Mouse (Mus musculus): ENCODE results near the gene Stra6l. TPM values are rescaled to one million over a fixed set of nuclear protein-coding genes. Genes with fewer than 3 reads are reported as not detected.

Stra6l gene
- polyA plus RNA-seq, 1 experiment from 2014 or later: 1.5 TPM

- no peak for ATAC-seq (replicated peaks)
- no peak overlapping the region for H3K4me3 ChIP-seq
- WGBS: 17% methylated on average over 1 of the region's 1 CpGs
Observed at GRCm38 (mm10) chr4:45849419-45849818, 955 bp downstream of the Stra6l start.

DNA sequence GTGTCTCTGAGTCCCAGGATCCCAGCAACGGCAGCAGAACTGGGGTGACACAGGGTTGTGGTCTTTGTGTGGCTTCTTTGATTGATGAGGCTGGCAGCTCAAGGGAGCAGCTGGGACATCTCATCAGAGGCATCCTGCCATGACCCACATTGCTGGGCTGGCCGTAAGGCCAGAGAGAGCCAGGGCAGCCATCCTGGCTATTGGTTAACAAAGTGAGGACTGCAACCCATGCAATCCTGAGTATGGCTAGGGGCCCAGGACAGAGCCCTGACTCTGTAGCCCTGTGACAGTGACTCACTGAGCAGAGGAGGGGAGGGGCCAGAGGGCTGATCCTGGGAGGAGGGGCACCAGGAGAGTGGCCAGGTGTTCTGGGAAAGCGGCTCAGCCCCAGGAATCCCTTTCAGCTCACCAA, 3.2 kb downstream of the Stra6l start:
- ATAC-seq (replicated peaks): no peak
- peaks cover 2% of the 10 kb centered on the region; the same call in 1 of the 2 replicates for H3K4me1 ChIP-seq
- no peak overlapping the region for H3K4me3 ChIP-seq
- H3K36me3 ChIP-seq: no peaks in the 10 kb centered on the region
- H3K27me3 ChIP-seq: peaks cover 4% of the 10 kb centered on the region; the same call in 1 of the 2 replicates
- no peak overlapping the region for H3K4me2 ChIP-seq (replicated peaks)
- H3K27ac ChIP-seq (replicated peaks): no peak overlapping the region
- H3K9me3 ChIP-seq: no peaks in the 10 kb centered on the region
- 54% methylated on average over 3 of the region's 3 CpGs for WGBS
- H3K9ac ChIP-seq (replicated peaks): no peak overlapping the region

More at GRCm38 (mm10) chr4:45849419-45849818, 955 bp downstream of the Stra6l start:
- no peak overlapping the region for H3K4me2 ChIP-seq (replicated peaks)
- H3K9me3 ChIP-seq: no peaks in the 10 kb centered on the region
- no peak overlapping the region for H3K9ac ChIP-seq (replicated peaks)
- no peaks in the 10 kb centered on the region for H3K36me3 ChIP-seq
- H3K27me3 ChIP-seq: no peaks in the 10 kb centered on the region; the same call in 1 of the 2 replicates
- H3K27ac ChIP-seq (replicated peaks): no peak overlapping the region
- H3K4me1 ChIP-seq: peaks cover 3% of the 10 kb centered on the region; the same call in 1 of the 2 replicates

GRCm38 (mm10) chr4:45853496-45854246, 5.2 kb downstream of the Stra6l start:
- ATAC-seq (replicated peaks): no peak
- 0 out of 2 replicates have a peak, but pooled peaks cover 4% of the 10 kb centered on the region for H3K27me3 ChIP-seq
- H3K27ac ChIP-seq (replicated peaks): no peak overlapping the region
- H3K9ac ChIP-seq (replicated peaks): no peak overlapping the region
- H3K4me1 ChIP-seq: peaks cover 2% of the 10 kb centered on the region; the same call in 1 of the 2 replicates
- no peaks in the 10 kb centered on the region for H3K9me3 ChIP-seq
- 79% methylated on average over 15 of the region's 15 CpGs for WGBS
- no peak overlapping the region for H3K4me2 ChIP-seq (replicated peaks)
- H3K4me3 ChIP-seq: no peak overlapping the region
- no peaks in the 10 kb centered on the region for H3K36me3 ChIP-seq

DNA sequence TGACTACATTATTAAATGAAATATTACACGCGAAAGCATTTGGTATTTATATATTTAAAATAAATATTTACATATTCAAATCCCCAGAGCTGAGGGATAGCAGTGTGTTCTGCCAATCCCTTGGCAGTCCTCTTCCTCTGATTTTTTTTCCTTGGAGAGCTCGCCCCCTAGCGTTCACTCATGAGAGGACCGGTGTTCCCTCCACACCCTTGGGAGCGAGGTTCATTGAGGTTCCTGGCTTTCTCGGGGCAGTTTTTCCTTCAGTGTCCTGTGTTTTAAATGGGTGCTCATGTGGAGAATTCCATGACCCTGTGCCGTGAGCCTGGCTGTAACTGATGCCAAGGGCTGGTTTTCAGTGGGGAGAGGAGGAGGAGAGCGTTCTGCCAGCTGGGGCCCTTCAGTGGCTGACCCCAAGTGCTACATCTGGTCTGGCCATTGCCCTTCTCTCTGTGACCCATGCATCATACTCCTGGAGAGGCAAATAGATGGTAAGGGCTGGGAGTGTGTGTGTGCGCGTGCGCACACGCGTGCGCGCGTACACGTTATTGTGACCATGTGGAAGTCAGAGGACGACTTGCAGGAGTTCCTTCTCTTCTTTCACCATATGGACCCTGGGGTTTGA, 7.5 kb downstream of the Stra6l start:
- 46% methylated on average over 19 of the region's 19 CpGs for WGBS
- Histone ChIP-seq H3K9ac (replicated peaks) (no peak overlapping the region), H3K4me3 (no peak overlapping the region), H3K27ac (replicated peaks) (no peak overlapping the region), H3K36me3 (no peaks in the 10 kb centered on the region), H3K4me1 (peaks cover 2% of the 10 kb centered on the region; the same call in 1 of the 2 replicates), H3K4me2 (replicated peaks) (no peak overlapping the region), H3K9me3 (no peaks in the 10 kb centered on the region), H3K27me3 (0 out of 2 replicates have a peak, but pooled peaks cover 4% of the 10 kb centered on the region)
- peak; percentile 88 for ATAC-seq (replicated peaks)

- H3K27ac ChIP-seq (replicated peaks): no peak overlapping the region
- no peak overlapping the region for H3K4me3 ChIP-seq
- H3K27me3 ChIP-seq: 0 out of 2 replicates have a peak, but pooled peaks cover 2% of the 10 kb centered on the region
- no peaks in the 10 kb centered on the region for H3K4me1 ChIP-seq
- no peak for ATAC-seq (replicated peaks)
- 59% methylated on average over 5 of the region's 5 CpGs for WGBS
- no peaks in the 10 kb centered on the region for H3K36me3 ChIP-seq
- H3K9ac ChIP-seq (replicated peaks): no peak overlapping the region
- H3K4me2 ChIP-seq (replicated peaks): no peak overlapping the region
- H3K9me3 ChIP-seq: no peaks in the 10 kb centered on the region
Observed at GRCm38 (mm10) chr4:45861160-45861559, 12.7 kb downstream of the Stra6l start.

GRCm38 (mm10) chr4:45867416-45867815, 19.0 kb downstream of the Stra6l start:
- 53% methylated on average over 8 of the region's 8 CpGs for WGBS
- H3K4me2 ChIP-seq (replicated peaks): no peak overlapping the region
- no peak overlapping the region for H3K9ac ChIP-seq (replicated peaks)
- H3K4me1 ChIP-seq: no peaks in the 10 kb centered on the region
- no peaks in the 10 kb centered on the region for H3K36me3 ChIP-seq
- no peaks in the 10 kb centered on the region for H3K27me3 ChIP-seq
- no peak for ATAC-seq (replicated peaks)
- no peak overlapping the region for H3K27ac ChIP-seq (replicated peaks)
- H3K9me3 ChIP-seq: no peaks in the 10 kb centered on the region
- H3K4me3 ChIP-seq: no peak overlapping the region

- Histone ChIP-seq H3K4me2 (replicated peaks) (no peak overlapping the region), H3K4me3 (no peak overlapping the region), H3K9ac (replicated peaks) (no peak overlapping the region), H3K27ac (replicated peaks) (no peak overlapping the region), H3K36me3 (no peaks in the 10 kb centered on the region), H3K4me1 (no peaks in the 10 kb centered on the region), H3K9me3 (no peaks in the 10 kb centered on the region), H3K27me3 (no peaks in the 10 kb centered on the region)
- 25% methylated on average over 24 of the region's 24 CpGs for WGBS
- ATAC-seq (replicated peaks): no peak
Observed at GRCm38 (mm10) chr4:45869021-45869815, 20.8 kb downstream of the Stra6l start.

DNA sequence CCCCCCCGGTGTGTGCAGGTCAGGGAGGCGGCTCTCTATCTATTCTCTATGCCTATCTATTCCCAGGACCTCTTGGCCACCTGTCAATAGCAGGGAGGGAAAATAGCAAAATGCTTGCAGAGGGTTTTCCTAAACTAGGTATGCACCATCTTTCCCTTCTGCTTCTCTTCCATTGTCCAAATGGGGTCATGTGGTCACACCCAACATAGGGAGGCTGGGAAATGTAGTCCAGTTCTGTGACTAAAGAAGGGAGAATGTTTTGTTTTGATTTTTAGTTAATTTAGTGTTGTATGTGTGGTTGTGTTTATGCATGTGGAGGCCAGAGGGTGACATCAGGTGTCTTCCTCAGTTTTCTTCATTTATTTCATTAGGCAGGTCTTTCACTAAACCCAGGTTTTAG, 23.7 kb downstream of the Stra6l start:
- Histone ChIP-seq H3K9ac (replicated peaks) (no peak overlapping the region), H3K4me2 (replicated peaks) (no peak overlapping the region), H3K27ac (replicated peaks) (no peak overlapping the region), H3K4me1 (no peaks in the 10 kb centered on the region), H3K27me3 (no peaks in the 10 kb centered on the region), H3K4me3 (no peak overlapping the region), H3K9me3 (no peaks in the 10 kb centered on the region; the same call in 1 of the 2 replicates), H3K36me3 (no peaks in the 10 kb centered on the region)
- 100% methylated on average over 2 of the region's 2 CpGs for WGBS
- ATAC-seq (replicated peaks): no peak

DNA sequence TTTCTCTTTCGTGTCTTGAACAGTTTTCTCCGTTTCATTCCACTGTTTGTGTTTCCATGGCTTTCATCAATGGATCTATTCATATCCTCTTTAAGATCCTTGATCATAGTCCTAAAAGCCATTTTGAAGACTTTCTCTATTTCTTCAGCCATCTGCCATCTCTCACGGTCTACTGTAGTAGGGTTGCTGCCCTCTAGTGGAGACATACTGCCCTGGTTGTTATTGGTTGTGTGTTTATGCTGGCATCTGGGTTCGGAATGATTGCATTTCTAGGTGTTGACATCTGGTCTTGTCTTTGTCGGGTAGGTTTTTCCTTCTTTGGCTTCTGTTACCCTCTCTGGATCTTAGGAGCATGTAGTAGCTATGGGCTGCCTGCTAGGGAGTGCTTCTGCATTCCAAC, 30.5 kb downstream of the Stra6l start:
- WGBS: 37% methylated on average over 5 of the region's 5 CpGs
- Histone ChIP-seq H3K36me3 (no peaks in the 10 kb centered on the region), H3K4me3 (no peak overlapping the region), H3K27me3 (no peaks in the 10 kb centered on the region), H3K9me3 (no peaks in the 10 kb centered on the region; the same call in 1 of the 2 replicates), H3K9ac (replicated peaks) (no peak overlapping the region), H3K27ac (replicated peaks) (no peak overlapping the region), H3K4me2 (replicated peaks) (no peak overlapping the region), H3K4me1 (no peaks in the 10 kb centered on the region)
- ATAC-seq (replicated peaks): no peak

DNA sequence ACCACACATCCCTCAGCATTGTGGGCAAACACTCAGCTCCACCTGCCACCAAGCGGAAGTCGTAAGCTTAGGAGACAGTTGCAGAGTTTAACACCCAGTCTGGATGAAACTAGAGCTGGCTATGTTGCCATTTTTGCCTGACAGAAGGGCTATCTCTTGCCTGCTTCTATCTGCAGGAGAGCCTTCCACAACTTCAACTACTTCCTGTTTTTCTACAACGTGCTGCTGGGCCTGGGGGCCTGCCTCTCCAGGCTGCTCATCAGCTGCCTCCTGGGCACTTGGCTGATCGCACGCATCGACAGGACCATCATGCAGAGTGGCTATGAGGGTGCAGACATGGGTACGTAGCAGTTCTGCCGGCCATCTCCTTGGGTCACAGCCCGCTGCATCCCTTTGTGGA, 34.1 kb downstream of the Stra6l start:
- ATAC-seq (replicated peaks): no peak
- no peaks in the 10 kb centered on the region for H3K9me3 ChIP-seq
- no peaks in the 10 kb centered on the region for H3K4me1 ChIP-seq
- H3K4me2 ChIP-seq (replicated peaks): no peak overlapping the region
- H3K36me3 ChIP-seq: no peaks in the 10 kb centered on the region
- no peak overlapping the region for H3K27ac ChIP-seq (replicated peaks)
- H3K9ac ChIP-seq (replicated peaks): no peak overlapping the region
- WGBS: 91% methylated on average over 9 of the region's 9 CpGs
- no peaks in the 10 kb centered on the region for H3K27me3 ChIP-seq
- H3K4me3 ChIP-seq: no peak overlapping the region

DNA sequence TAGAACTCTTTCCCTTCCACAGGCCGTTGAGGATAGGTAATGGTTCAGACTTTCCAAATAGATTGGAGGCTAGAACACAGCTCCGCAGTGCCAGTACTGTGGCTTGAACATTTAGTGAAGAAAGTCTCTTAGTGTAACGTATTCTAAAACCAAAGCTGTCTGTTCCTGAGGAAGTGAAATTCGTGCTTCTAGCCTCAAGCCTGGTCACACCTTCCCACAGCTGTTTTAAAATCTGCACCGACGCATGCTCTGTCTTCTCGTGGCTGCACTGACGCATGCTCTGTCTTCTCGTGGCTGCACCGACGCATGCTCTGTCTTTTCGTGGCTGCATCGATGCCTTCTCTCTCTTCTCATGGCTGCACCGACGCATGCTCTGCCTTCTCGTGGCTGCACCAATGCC, 34.8 kb downstream of the Stra6l start:
- no peak overlapping the region for H3K4me2 ChIP-seq (replicated peaks)
- no peaks in the 10 kb centered on the region for H3K27me3 ChIP-seq
- H3K4me3 ChIP-seq: no peak overlapping the region
- ATAC-seq (replicated peaks): no peak
- H3K9me3 ChIP-seq: no peaks in the 10 kb centered on the region
- WGBS: 92% methylated on average over 16 of the region's 16 CpGs
- no peaks in the 10 kb centered on the region for H3K4me1 ChIP-seq
- no peak overlapping the region for H3K27ac ChIP-seq (replicated peaks)
- no peaks in the 10 kb centered on the region for H3K36me3 ChIP-seq
- H3K9ac ChIP-seq (replicated peaks): no peak overlapping the region

- H3K4me3 ChIP-seq: no peak overlapping the region
- peaks cover 11% of the 10 kb centered on the region for H3K4me1 ChIP-seq
- WGBS: 56% methylated on average over 6 of the region's 6 CpGs
- H3K4me2 ChIP-seq (replicated peaks): no peak overlapping the region
- no peak overlapping the region for H3K9ac ChIP-seq (replicated peaks)
- H3K36me3 ChIP-seq: no peaks in the 10 kb centered on the region
- no peak overlapping the region for H3K27ac ChIP-seq (replicated peaks)
- H3K9me3 ChIP-seq: no peaks in the 10 kb centered on the region
- H3K27me3 ChIP-seq: no peaks in the 10 kb centered on the region
- ATAC-seq (replicated peaks): no peak
Observed at GRCm38 (mm10) chr4:45889487-45889886, 41.0 kb downstream of the Stra6l start.
